Mouse (Mus musculus): Measurements from ENCODE around the gene Ntf3.

Ntf3 gene

DNA sequence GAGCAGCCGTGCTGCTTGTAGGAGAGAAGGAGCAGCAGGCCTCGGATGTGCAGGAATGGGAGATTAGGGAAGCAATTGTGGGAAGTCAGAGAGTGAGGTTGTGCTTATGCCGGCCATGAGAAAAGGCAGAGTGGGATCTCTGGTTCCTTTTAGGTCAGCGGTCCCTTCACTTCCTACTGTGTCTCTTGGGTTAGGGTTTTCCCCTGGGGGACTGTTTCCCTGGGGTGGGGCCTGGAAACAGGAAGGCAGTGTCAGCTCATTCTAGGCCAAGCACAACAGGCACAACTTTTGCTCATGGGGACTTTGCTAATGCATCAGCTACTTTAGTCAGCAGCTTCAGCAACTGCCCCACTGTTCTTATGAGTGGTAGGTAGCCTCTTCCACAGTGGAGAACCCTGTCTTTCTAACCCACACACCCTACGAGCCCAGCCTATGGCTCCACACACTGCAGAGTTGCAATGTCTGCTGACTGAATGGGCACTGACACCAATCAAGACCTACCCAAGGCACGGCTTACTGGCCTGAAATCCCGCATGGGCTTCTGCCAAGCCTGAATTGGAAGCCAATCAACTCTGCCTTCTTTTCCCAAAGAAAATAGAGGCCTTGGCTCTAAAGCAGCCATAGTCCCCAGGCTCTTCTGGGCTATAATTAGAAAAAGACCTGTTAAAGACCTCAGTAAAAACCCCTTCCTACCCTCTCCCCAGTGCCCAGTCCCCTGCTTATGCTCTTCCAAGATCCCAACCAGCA lies 60.5 kb downstream of the Ntf3 start:
- DNase-seq (ENCODE audit: low read depth) = no peak

DNA sequence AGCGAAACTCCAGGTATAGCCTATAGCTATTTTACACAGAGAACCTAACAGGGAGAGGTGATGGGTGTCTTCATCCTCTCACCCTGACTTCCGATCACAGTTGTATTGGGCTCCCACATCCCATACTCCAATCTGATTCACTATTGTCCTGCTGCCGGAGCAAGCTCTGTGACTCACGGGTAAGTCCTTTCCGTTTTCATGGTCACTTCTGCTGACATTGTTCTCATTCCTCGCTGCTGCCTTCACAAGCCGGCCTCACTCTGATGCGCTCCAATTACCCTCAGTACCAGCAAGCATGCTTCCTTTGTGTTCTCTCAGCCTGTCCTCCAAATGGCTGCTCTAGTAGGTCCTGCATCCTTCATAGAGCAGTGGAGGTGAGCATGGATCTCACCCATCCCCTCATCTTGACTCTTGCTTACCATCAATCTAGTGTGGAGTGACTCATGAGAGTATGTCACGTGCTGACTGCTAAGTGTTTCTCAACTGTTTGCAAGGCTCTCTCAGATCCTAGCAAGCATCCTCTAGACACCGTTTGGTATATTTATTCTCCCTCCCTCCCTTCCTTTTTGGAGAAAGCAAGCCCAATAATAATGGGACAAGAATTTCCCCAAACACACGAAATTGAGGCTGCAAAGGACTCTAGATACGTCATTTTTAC lies 61.5 kb downstream of the Ntf3 start:
- no peak for DNase-seq (ENCODE audit: low read depth)

DNA sequence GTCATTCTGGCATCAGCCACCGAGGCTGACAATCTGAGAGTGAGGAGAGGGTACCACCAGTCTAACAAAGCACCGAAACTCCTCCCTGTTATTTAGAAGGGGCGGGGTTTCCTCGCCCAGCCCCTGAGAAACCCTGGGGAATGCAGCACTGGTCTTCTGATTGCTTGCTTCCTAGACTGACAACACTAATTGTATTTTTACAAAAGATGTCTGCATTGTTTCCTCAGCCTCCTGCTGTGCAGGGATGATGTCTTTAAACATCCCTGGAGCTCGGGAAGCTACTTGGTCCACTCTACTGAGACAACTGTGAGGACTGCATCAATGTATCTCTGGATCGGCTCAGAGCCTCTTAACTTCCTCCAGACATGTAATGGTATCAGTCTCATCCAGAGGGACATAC lies 64.1 kb downstream of the Ntf3 start:
- no peak for DNase-seq (ENCODE audit: low read depth)

DNA sequence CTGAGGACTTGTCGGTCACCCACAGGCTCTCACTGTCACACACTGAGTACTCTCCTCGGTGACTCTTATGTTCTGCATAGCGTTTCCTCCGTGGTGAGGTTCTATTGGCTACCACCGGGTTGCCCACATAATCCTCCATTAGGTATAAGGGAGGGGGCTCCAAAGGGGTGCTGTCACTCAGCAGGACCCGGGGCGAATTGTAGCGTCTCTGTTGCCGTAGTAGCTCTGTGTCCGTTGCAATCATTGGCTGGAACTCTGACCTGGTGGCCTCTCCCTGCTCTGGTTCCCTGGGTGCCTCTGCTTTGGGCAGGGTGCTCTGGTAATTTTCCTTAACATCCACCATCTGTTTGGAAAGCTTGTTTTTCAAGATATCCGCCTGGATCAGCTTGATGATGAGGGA lies 64.7 kb downstream of the Ntf3 start:
- DNase-seq (ENCODE audit: low read depth) = no peak

DNA sequence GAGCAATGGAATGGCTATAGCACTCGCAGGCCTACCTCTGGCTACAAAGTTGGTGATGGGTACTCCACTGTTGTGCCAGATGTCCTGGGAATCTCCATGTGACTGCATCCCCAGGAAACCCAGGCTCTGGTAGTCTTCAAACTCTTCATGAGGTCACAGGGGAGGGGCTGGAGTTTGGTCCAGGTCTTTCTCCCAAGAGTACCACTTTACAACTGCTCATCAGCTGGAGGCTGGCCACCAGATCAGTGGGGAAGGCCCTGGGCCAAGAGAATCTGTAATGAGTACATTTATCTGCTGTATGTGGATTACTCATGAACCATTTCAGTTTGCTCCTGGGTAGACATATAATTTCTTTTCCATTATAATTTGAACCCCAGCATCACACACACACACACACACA lies 66.1 kb downstream of the Ntf3 start:
- DNase-seq (ENCODE audit: low read depth) = no peak

DNA sequence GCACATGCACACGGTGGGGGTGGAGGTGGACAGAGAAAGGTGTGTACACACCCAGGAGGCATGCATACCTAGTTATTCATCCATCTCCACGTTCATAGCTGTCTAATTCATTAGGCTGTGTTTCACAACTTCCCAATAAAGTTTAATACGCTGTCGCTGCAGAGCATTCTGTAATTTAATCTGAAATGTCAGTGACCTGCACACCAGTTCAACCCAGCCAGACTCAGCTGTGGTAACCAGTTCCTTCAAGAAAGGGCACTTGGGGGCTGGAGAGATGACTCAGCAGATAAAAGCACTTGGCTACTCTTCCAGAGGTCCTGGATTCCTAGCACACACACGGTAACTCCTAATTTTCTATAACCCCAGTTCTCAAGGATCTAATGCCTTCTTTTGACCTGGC lies 69.2 kb downstream of the Ntf3 start:
- peak; percentile 1 for DNase-seq (ENCODE audit: low read depth)

DNA sequence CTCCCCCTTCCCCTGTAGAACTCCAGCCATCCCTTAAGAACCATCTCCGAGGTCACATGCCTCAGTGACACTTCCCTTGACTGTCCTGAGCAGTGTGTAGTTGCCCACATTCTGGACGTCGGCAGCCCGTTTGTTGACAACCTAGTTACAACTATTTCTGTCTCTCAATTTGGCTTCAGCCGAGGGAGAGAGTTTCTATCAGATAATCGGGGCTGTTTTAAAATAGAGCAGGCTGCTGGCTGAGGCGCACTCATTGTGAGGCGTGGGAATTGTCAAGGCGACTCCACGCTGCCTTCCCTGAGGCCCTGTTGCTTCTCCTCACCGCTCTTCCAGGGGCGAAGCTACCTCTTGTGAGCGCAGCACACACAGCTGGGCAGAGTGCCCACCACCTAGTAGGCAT lies 70.6 kb downstream of the Ntf3 start:
- DNase-seq (ENCODE audit: low read depth) = no peak

DNA sequence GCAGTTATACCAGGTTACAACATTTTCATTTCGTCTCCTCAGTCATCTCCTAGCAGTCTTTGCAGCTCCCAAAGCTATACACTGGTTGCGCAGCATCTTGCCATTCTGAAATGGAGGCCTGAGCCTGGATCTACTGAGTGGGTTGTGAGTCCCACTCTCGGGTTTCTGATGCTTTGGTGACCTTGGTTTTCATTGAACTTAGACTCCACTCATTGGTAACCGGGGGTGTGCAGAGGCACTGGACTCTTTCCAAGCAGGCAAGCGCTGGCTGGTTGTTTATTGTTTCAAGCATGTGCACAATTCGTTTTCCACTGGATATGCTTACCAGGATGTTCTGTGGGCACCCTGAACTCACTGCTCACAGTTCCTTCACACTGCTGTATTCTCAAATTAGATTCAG lies 71.7 kb downstream of the Ntf3 start:
- DNase-seq (ENCODE audit: low read depth) = no peak

DNA sequence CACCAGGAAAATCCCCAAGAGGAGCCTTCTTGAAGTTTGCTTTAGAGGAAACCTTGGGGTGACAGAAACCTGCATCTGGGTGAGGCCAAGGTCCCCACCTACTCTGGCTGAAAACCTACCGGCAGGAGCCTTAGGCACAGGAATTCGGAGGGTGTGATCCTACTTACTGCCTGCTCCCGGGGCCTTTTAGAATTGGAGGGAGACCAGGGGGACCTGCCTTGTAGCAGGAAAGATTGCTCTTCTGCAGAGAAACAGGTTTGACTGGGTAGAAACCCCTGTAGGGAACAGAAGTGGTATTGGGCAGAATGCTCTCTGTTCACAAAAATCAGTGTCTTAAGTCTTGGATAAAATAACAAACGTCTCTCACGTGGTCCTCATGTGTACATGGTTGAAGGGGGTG lies 74.7 kb downstream of the Ntf3 start:
- DNase-seq (ENCODE audit: low read depth) = no peak

DNA sequence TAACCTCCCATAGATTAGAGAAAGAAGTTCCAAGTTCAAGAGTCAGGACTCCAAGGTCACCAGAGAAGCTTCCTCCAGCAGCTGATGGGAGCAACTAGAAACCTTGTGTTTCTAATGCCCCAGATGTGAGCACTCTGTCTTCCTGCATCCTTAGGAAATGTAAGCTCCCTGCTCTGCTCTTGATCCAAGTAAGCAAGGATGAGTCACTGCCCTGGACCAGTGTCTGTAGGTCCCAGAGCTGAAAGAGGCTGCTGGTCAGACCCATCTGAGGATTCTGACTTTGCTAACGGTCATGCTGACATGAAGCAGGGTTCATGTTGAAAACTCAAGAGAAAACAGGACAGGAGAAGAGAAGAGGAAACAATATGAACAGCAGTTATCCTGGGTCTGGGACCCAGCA lies 76.6 kb downstream of the Ntf3 start:
- DNase-seq (ENCODE audit: low read depth) = no peak

DNA sequence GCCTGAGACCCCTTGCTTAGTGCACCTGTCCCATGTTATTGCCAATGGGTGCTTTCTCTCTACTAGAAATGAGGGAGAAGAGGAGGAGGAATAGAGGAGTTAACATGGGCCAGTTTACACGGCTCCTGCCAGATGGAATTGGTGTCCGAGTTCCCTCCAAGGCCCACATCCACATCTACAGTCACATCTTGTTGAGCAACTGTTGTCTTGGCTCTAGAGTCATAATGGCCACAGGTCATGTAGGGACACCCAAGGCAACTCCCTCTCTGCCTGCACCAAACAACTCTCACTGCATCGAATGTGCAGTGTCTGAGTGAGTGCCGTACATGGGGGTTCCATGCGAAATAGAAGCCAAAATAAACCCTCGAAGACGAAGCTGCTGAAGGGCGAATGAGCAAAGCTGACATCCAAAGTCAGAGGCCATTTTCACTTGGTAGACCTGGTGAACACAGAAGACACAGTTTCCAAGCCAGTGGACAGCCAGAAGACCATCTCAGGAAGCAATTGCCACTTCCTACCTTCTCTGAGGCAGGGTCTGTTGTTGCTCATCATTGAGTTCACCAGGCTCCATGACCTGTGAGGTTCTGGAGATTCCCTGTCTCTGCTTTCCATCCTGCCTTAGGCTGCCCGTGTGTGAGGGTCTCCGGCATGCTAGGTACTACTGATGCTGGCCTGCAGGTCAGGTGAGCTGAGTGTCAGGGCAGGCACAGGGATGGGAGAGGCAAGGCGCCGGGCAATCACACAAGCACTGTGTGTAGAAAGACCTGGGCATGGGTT lies 78.0 kb downstream of the Ntf3 start:
- no peak for DNase-seq (ENCODE audit: low read depth)

DNA sequence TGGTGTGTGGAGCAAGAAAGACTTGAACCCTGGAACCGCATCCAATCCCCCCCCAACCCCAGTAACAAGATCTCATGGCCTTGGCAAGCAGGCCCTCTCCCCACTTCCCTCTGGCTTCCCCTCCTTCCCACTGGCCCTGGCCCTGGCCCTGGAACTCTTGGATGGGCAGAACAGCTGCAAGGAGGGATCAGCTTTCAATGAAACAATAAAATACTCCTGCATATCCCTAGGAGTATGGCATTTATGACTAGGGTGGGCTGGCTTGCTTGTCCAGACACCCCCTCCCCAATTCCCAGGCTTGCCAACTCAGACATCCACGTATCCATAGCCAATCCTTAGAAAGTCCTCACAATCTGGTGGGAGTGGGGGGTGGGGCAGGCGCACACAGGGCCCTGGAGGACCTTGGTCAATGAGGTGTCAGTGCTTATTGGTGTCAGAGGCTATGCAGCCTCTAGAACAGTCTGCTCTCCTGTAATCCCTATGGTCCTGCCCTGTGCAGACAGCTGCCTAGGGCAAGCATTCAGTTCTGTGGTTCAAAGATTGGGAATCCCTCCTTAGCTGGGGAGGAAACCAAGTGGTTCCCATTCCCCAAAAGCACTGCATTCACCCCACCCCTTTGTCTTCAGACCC lies 80.3 kb downstream of the Ntf3 start:
- no peak for DNase-seq (ENCODE audit: low read depth)

DNA sequence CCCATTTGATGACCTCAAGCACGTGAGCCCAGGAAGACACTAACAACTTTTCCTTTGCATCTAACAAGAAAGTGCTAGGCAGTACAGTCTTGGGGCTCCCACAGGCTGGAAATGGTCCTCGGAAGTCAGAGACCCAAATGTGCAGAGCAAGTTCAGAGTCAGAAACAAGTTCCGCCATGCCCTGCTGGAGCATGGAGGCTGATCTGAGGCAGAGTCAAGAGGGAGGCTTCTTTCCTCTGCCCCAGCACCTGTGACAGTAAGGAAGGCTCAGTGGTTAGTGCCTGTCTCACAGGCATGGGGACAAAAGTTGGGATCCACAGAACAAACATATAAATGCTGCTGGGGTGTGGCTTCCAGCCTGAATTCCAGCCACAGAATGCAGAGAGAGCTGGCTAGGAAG lies 86.2 kb downstream of the Ntf3 start:
- no peak for DNase-seq (ENCODE audit: low read depth)

DNA sequence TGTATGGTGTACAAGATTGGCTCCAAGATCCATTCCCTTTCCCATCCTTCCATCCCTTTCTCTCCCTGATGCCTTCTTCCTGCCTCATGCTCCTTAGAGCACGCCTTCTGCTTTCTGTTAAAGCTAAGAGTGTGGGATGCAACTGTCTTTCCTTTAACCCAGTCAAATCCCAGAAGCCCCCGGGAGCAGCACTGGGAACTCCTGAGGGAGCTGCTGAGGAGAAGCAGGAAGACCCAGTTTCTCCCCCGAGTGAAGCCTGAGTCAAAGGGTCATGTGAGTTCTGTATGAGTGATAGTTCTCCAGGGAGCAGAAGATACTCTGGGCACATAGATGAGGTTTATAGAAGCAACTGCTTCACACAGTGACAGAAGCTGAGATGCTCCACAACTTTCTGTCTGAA lies 109.0 kb downstream of the Ntf3 start:
- no peak for DNase-seq (ENCODE audit: low read depth)

DNA sequence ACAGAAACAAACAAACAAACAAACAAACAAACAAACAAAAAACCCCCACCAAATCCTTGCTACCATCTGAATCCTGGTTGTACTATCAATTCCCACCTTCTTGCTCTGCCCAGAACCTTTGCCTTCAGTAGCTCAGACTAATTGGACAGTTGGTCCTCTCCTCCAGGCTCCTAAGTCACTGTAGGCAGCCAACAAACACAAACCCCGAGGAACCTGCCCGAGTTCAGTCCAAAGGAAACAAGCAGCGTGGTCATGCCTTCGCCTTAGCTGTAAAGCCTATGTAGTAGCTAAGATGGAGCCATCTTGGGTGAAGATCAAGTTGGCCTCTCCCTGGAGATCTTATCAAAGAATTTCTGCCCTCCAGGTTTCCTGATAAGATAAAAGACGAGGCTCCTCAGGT lies 113.6 kb downstream of the Ntf3 start:
- no peak for DNase-seq (ENCODE audit: low read depth)

Data from 416B (cell line).